Mouse (Mus musculus): ENCODE measurements around the gene Srsf4.

The Srsf4 gene

DNA sequence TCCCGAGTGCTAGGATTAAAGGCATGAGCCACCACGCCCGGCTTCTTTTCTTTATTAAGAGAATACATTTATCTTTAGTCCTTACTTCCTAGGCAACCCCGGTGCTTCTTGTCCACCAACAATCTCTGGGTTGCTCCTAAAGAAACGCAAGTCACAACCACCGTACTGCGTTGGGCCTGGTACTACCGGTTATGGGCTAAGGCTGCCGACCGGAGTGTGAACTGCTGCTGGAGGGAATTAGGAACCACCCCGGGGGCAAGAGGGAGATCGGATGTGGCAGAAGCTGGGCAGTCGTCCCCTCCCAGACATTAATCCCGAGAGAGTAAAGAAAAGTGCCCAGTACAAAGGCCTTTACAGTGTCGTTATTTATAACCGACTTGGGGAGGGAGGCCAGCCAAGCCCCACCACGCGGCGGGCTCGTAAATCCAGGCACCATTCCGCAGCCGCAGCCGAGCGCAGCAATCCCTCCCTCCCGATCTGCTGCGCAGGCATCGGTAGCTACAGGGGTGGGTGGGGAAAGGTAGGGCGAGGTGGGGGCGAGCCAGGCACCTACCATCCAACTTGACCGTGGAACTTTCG lies 41.6 kb downstream of the Srsf4 start:
- DNase-seq (ENCODE audit: low spot score in 2 of 2), result no peak

- no peak for DNase-seq (ENCODE audit: low spot score in 2 of 2)
Observed at GRCm38 (mm10) chr4:131915821-131916328, 42.5 kb downstream of the Srsf4 start.

- peak; percentile 70 to 80 for DNase-seq (ENCODE audit: low spot score in 2 of 2)
Observed at GRCm38 (mm10) chr4:131916425-131916824, 43.0 kb downstream of the Srsf4 start.

DNA sequence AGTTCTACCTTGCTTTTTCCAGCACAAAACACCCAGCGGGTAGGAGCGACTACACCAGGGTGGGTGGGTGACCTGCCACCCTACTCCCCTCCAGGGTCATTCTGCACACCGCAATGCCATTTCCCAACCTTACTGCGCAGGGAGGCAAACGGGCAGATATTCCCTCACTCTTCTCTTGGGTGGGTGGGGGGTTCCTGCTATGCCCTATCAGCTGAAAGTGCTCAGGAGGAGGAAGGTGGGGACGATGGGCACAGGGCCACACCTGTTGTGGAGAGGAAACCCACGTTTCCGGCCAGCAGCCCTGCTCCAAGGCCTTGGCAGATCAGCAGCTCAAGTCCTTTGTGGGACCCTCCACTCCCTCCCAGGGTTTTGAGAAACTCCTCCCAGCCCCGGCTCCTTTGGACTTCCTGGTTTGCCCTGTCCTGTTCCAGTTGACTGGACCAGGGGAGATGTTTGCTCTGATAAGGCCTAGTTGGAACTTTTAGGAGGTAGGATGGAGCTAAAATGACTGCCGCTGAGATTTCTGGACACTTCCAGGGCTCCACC lies 43.7 kb downstream of the Srsf4 start:
- no peak for DNase-seq (ENCODE audit: low spot score in 2 of 2)

- no peak for DNase-seq (ENCODE audit: low spot score in 2 of 2)
Observed at GRCm38 (mm10) chr4:131918026-131918533, 44.7 kb downstream of the Srsf4 start.

- DNase-seq (ENCODE audit: low spot score in 2 of 2), result no peak
Observed at GRCm38 (mm10) chr4:131918711-131919500, 45.5 kb downstream of the Srsf4 start.

DNA sequence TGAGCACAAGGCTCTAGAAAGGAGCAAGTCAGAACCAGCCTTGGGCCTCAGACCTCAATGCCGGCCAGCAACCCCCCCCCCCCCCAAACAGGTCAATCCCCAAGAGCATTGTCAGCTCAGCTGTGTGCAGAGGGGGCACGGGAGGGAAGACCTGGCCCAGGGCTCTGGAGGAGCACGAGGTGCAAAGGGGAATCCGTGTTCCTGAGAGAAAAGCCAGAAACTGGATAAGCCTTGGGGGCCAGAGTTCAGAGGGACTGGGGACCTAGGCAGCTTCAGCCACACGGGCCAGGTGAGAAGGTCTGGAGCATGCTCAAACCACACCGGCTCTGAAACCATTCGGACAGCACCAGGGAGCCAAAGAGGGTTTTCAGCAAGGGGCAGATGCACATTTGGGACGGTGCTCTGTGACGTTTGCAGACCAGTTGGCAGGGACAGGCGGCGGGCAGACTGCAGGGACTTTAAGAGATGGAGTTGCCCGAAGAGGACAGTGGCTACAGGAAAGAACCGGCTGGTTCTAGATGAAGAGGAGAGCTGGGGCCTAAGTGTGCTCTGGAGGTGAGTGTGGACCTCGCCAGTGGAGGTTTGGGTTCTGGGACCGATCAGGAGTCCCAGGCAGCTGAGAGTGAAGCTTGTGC lies 46.2 kb downstream of the Srsf4 start:
- no peak for DNase-seq (ENCODE audit: low spot score in 2 of 2)

DNA sequence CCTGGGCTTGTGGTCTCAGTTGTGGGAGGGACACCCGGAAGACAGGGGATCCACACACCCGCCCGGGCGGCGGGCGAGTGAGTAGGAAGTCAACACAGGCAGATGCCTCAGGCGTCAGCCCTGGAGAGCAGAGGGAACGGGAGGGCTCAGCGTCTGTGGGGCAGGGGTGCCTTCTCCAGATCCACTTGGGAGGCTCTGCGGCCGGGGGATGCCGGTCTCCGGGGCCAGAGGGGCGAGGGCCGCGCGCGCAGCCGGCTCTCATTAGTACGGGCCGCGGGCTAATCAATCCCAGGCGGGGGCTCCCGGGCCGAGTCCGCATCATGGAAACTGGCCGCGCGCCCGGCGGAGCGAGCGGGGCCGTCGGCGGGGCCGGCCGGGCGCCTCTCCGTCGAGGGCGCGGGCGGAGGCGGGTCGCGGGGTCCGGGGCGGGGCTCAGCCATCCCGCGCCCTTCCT lies 46.8 kb downstream of the Srsf4 start:
- no peak for DNase-seq (ENCODE audit: low spot score in 2 of 2)

DNA sequence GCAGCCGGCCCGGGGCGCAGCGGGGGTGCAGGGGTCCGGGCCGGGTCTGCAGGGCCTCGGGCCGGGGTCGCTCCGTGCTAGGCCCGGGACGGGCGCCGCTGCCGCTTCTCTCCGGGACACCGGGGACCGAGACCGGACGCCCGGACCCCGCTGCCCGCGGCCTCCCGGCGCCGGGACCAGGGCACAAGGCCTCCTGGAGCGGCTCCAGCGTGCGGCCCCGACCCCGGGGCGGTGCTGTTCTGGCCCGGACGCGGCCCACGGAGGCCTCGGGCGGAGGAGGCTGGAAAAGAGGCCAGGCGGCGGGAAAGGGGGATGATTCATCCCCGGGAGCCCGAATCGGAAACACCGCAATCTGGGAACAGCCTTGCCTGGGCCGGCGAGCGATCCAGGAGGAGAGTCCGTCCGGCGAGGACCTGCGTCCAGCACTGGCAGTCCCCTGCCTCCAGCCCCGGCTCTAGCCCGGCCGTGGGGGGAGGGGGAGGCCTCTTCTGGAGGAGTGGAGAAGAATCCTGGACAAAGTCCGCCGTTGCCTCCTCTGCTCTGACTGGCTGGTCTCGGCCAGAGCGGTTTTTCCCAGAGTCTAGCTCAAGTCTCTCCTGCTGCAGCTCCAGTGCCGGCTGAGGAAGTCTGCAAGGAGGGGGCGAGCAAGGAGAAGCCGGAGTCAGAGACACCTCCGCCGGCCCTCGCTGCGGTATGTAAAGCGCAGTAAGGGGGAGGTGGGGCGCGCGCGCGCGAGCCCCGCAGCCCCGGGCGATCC lies 47.4 kb downstream of the Srsf4 start:
- peak in 1 of 2 experiments; percentile 50 for DNase-seq (ENCODE audit: low spot score in 2 of 2)

DNA sequence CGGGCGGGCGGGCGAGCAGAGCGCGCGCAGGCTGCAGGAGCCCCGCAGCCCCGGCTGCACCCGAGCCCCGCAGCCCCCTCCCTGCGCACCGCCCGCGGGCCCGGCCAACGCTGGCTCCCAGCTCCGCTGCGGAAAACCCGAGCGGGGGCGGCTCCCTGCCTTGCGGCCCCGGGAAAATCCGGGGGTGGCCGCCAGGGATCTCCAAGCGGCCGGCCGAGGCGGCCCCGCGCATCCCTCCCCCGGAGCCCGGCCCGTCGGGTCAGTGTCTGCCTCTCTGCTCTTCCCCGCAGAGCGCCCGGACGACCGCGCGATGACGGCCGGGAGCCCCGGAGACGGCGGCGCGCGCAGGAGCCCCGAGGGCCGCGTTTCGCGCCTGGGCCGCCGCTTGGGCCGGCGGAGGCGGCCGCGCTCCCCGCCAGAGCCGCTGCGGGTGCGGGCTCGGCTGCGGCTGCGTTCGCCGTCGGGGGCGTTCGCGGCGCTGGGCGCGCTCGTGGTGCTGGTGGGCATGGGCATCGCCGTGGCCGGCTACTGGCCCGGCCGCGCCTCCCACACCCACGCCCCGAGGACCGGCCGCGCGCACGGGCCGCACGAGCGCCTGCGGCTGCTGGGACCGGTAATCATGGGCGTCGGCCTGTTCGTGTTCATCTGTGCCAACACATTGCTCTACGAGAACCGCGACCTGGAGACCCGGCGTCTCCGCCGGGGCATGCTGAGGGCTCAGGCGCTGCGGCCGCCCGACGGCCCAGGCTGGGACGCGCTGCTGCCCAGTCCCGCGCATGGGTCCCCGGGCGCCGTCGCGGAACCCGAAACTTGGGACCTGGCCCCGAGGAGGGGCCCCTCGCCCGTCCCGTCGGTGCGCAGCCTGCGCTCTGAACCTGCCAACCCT lies 48.3 kb downstream of the Srsf4 start, which contains the start of gene Tmem200b:
TSS of gene Tmem200b (plus strand) at position 311 of the 886 bp plus-strand sequence.
- DNase-seq (ENCODE audit: low spot score in 2 of 2), result peak in 1 of 2 experiments; percentile 53

GRCm38 (mm10) chr4:131922404-131922803 lies 49.0 kb downstream of the Srsf4 start:
- peak in 1 of 2 experiments; percentile 33 for DNase-seq (ENCODE audit: low spot score in 2 of 2)

GRCm38 (mm10) chr4:131924096-131924810 lies 50.8 kb downstream of the Srsf4 start:
- DNase-seq (ENCODE audit: low spot score in 2 of 2), result peak; percentile 43 to 54

DNA sequence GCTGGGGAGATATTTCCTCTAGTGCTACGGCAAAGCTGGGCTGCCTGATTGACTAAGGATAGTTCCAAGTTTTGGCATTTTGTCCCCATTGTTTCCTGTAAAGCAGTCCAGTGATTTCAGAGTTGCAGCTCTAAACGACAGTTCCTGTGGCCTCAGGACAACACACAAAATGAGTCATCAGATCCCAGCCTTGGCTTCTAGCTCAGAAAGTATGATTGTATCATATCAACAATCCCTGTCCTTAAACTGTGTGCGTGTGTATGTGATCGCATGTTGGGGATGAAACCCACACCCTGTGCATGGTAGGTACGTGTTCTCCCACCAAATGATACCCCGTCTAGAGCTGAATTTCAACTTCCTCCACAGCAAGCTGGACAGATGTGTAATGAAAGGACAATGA lies 55.7 kb downstream of the Srsf4 start:
- no peak for DNase-seq (ENCODE audit: low spot score in 2 of 2)

DNA sequence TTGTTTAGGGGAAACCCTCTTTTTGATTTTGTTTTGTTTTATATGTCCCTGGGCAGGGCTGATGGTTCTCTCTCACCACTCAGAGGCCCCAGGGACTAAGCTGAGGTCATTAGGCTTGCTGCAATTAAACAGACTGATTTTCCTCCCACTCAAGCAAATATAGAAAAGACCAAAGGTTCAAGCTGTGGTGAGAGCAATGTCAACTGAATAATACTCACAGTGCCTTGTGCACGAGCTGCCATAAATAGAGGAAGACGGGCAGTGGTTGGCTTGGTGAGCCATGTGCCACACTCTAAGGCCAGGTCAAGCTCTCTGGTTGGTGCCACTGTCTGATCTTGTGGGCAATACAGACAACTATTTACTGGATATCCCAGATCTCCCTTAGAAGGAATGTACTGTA lies 66.0 kb downstream of the Srsf4 start:
- no peak for DNase-seq (ENCODE audit: low spot score in 2 of 2)

DNA sequence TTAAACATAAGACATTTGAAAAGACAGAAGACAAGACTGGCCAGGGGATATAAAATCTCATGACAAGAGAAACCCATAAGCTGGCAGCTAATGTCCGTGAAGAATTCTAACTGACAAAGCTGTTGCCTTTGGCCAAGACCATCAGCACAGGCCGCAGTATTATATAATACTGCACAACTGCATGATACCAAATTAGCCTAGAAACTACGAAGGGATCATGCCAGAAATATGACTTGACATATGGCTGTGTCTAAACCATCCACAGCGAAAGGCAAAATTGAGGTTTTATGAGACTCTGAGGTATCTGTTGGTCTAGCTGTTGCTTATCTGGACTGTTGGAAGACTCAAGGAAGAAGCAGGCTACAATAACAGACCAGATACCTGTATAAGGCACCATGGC lies 67.4 kb downstream of the Srsf4 start:
- no peak for DNase-seq (ENCODE audit: low spot score in 2 of 2)

GRCm38 (mm10) chr4:131947848-131948247 lies 74.4 kb downstream of the Srsf4 start:
- no peak for DNase-seq (ENCODE audit: low spot score in 2 of 2)

- DNase-seq (ENCODE audit: low spot score in 2 of 2), result no peak
Observed at GRCm38 (mm10) chr4:131949903-131950302, 76.5 kb downstream of the Srsf4 start.

GRCm38 (mm10) chr4:131950657-131951056 lies 77.2 kb downstream of the Srsf4 start:
- no peak for DNase-seq (ENCODE audit: low spot score in 2 of 2)

Data from right cerebral cortex, postnatal 10 days (tissue).